Mouse (Mus musculus) embryonic facial prominence, embryonic 14.5 days (tissue): ENCODE data around the gene Gm266. TPM values are rescaled to one million over a fixed set of nuclear protein-coding genes. Genes with fewer than 3 reads are reported as not detected.

Experiments used
- ATAC-seq: fragments of 200-750 bp; cut with Nextera tagmentation; 2 replicates; pipeline ENCODE4 v1.8.0; 2017; ENCODE audit warnings: low read depth, moderate number of reproducible peaks, moderate TSS enrichment
- DNase-seq: peaks from one replicate; pipeline ENCODE4 v3.0.0-alpha.2; 2015; ENCODE audit warnings: low spot score
- H3K27ac ChIP-seq: fragments of 300-500 bp; sonication (generic); replicated peaks from 2 replicates; pipeline ENCODE4 v1.5.1; 2014; ENCODE audit warnings: low read depth, mild to moderate bottlenecking, low read length, moderate library complexity
- H3K27me3 ChIP-seq: fragments of 300-500 bp; sonication (generic); replicated peaks from 2 replicates; pipeline ENCODE4 v1.6.1; 2014; ENCODE audit warnings: low read length; ENCODE audit not compliant: control insufficient read depth, insufficient read depth
- H3K36me3 ChIP-seq: fragments of 300-500 bp; sonication (generic); 2 replicates; pipeline ENCODE4 v1.6.1; 2014; ENCODE audit warnings: low read length, mixed read lengths; ENCODE audit not compliant: control insufficient read depth, insufficient read depth
- H3K4me1 ChIP-seq: fragments of 300-500 bp; sonication (generic); 2 replicates; pipeline ENCODE4 v1.6.1; 2014; ENCODE audit warnings: antibody characterized with exemption, low read length; ENCODE audit not compliant: control insufficient read depth, insufficient read depth
- H3K4me2 ChIP-seq: fragments of 300-500 bp; sonication (generic); 2 replicates; pipeline ENCODE4 v1.6.1; 2014; ENCODE audit warnings: low read depth, mild to moderate bottlenecking, low read length, moderate library complexity, mixed read lengths
- H3K4me3 ChIP-seq: fragments of 300-500 bp; sonication (generic); 2 replicates; pipeline ENCODE4 v1.5.1; 2014; ENCODE audit warnings: low read depth, mild to moderate bottlenecking, low read length
- H3K9ac ChIP-seq: fragments of 300-500 bp; sonication (generic); 2 replicates; pipeline ENCODE4 v1.6.1; 2014; ENCODE audit warnings: low read depth, mild to moderate bottlenecking, low read length, moderate library complexity, mixed read lengths
- H3K9me3 ChIP-seq: fragments of 300-500 bp; sonication (generic); 2 replicates; pipeline ENCODE4 v1.6.1; 2016; ENCODE audit warnings: low read length; ENCODE audit not compliant: control insufficient read depth
- WGBS: fragments of 180-500 bp; shearing (Covaris S2); extraction: QIAGEN DNeasy Blood & Tissue Kit; methylation state at CpG from one replicate; pipeline ENCODE4 v1.1.7; 2014; 5-methylcytosine and 5-hydroxymethylcytosine counted together
- polyA plus RNA-seq: library from polyadenylated mRNA; unstranded; fragments of >200 nt; fragmentation: Nextera tagmentation; extraction: Ambion mirVana; gene quantifications from 2 replicates; pipeline ENCODE4 v1.2.1, GENCODE M21; 2014

Gene Gm266
- polyA plus RNA-seq, 1 experiment from 2014 or later, result 24.4 TPM

DNA sequence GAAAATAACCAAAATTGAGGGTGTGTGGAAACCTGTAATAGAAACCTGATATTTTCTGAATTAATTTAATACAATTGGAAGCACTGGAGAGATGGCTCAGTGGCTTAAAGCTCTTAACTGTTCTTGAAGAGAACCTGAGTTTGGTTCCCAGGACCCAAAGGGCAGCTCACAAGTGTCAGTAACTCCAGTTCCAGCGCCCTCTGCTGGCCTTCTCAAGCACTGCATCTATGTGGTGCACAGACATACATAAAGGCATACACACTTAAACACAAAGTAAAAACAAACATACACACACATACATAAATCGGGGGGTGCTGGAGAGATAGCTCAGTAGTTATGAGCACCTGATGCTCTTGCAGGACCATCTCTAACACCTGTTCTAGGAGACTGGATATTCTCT is 11.5 kb upstream of the Gm266 start:
- no peak overlapping the region for H3K27ac ChIP-seq
- H3K4me3 ChIP-seq, result no peak overlapping the region
- no peak overlapping the region for H3K4me2 ChIP-seq
- 50% methylated on average over 2 of the region's 2 CpGs for WGBS
- no peaks in the 10 kb centered on the region for H3K27me3 ChIP-seq
- H3K36me3 ChIP-seq, result no peaks in the 10 kb centered on the region
- no peak for DNase-seq
- H3K9me3 ChIP-seq, result peaks cover 5% of the 10 kb centered on the region; the same call in 1 of the 2 replicates
- no peaks in the 10 kb centered on the region for H3K4me1 ChIP-seq
- no peak overlapping the region for H3K9ac ChIP-seq
- no peak for ATAC-seq

DNA sequence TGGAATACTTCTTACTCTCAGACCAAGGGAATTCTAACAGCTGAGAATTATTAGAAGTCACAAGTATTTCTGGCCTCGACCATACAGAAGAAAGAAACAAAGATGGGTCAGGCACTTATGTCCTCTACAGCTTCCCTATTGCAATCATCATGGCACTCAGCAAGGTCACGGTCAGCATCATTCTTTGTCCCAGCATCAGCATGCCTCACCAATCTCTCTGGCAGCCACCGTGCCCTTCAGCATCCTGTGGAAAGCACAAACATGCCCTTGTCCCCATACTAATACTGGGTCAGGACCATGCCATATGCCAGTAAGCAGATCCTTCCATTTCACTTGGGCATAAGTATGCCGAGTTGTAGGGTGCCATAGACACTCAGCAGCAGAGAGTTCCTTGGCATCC is 9.3 kb upstream of the Gm266 start:
- no peak for DNase-seq
- H3K36me3 ChIP-seq, result no peaks in the 10 kb centered on the region
- no peak overlapping the region for H3K4me2 ChIP-seq
- no peak overlapping the region for H3K4me3 ChIP-seq
- H3K9me3 ChIP-seq, result peaks cover 5% of the 10 kb centered on the region; the same call in 1 of the 2 replicates
- no peaks in the 10 kb centered on the region for H3K4me1 ChIP-seq
- no peak overlapping the region for H3K27ac ChIP-seq
- 74% methylated on average over 4 of the region's 4 CpGs for WGBS
- H3K9ac ChIP-seq, result no peak overlapping the region
- ATAC-seq, result no peak
- no peaks in the 10 kb centered on the region for H3K27me3 ChIP-seq

DNA sequence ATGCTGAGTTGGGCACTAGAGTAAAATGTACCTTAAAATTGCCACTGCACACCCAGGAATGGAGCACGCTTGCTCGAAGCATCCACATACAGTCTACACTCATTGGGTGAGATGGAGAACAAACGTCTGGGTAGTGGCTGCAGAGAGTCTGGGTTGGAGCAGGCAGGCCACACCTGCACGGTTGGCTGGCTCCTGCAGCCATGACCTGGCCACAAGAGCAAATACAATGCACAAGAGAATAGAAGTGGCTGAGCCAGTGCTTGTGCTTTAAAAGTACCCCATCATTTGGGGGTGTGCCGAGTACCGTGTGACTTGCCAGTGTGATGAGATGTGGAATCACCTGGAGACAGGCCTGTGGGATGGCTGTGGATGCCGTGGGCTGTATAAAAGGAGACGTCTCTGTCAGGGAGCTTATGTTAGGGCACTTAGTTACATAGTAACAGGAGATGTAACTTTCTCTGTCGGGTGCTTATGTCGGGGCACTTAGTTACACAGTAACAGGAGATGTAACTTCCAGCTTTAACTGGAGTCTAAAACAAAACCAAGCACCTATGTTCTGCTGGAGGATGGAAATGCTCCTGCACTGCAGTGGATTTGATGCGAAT is 3.7 kb upstream of the Gm266 start:
- Histone ChIP-seq H3K4me3 (no peak overlapping the region), H3K9me3 (peaks cover 5% of the 10 kb centered on the region; the same call in 1 of the 2 replicates), H3K9ac (no peak overlapping the region), H3K36me3 (no peaks in the 10 kb centered on the region), H3K27ac (no peak overlapping the region), H3K4me2 (no peak overlapping the region), H3K27me3 (peaks cover 19% of the 10 kb centered on the region), H3K4me1 (peaks cover 19% of the 10 kb centered on the region; the same call in 1 of the 2 replicates)
- WGBS, result 68% methylated on average over 11 of the region's 11 CpGs
- DNase-seq, result no peak
- no peak for ATAC-seq

DNA sequence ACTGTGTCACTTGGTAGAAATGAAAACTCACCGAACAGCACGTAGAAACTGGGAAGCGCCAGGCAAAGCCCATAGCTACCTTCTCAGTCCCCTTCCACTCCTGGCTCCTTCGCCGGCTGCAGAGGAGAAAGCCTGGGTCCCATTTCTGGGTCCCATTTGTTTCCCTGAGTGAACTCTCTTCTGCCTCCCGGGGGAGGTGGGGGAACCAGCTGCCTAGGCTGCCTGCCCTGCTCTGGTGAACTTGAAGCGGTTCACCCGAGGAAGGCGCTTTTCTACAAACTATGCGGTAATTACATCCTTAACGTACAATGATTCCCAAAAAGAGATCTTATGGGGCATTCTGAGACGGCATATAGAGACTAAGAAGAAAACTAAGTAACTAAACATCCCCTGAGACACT is 832 bp upstream of the Gm266 start:
- H3K27me3 ChIP-seq, result peaks cover 23% of the 10 kb centered on the region
- peak; percentile 15; the same call in 1 of the 2 replicates for ATAC-seq
- H3K36me3 ChIP-seq, result no peaks in the 10 kb centered on the region
- peak; percentile 48 for DNase-seq
- peaks cover 19% of the 10 kb centered on the region; the same call in 1 of the 2 replicates for H3K4me1 ChIP-seq
- WGBS, result 4% methylated on average over 12 of the region's 12 CpGs
- peak overlapping the region; percentile 94 for H3K4me2 ChIP-seq
- peak overlapping the region; percentile 52 for H3K4me3 ChIP-seq
- H3K27ac ChIP-seq, result peak overlapping the region; percentile 49; the same call in 1 of the 2 replicates
- H3K9ac ChIP-seq, result no peak overlapping the region; the same call in 1 of the 2 replicates
- H3K9me3 ChIP-seq, result no peaks in the 10 kb centered on the region

DNA sequence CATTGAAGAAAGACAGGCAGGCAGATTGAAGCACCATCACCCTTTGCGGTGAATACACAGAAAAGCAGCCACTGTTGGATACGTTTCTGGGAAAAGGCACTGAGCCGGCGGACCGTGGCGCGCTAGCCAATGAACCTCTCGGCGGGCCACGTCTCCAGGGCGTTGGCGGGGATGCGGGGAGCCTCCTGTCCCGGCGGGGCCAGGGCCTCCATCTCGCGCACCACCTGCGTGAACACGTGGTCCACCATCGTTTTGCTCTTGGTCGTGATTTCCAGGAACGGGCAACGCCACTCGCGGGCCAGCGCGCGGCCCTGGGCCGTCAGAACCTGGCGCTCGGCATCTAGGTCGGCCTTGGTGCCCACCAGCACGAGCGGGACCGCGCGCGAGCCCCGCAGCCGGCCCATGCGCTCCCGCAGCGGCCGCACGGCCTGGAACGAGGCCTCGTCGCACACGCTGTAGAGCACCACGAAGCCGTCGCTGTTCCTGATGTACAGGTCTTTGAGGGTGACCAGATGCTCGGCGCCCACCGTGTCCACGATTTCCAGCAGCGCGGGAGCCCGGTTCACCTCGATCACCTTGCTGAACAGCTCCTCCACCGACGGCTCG is 474 bp downstream of the Gm266 start:
- Histone ChIP-seq H3K9me3 (no peaks in the 10 kb centered on the region), H3K27ac (peak overlapping the region; percentile 49), H3K27me3 (peaks cover 23% of the 10 kb centered on the region), H3K9ac (peak overlapping the region; percentile 65), H3K4me1 (peaks cover 19% of the 10 kb centered on the region; the same call in 1 of the 2 replicates), H3K4me2 (peak overlapping the region; percentile 94), H3K36me3 (no peaks in the 10 kb centered on the region), H3K4me3 (peak overlapping the region; percentile 52)
- DNase-seq (no peak), ATAC-seq (no peak)
- WGBS, result 0% methylated on average over 20 of the region's 63 CpGs

DNA sequence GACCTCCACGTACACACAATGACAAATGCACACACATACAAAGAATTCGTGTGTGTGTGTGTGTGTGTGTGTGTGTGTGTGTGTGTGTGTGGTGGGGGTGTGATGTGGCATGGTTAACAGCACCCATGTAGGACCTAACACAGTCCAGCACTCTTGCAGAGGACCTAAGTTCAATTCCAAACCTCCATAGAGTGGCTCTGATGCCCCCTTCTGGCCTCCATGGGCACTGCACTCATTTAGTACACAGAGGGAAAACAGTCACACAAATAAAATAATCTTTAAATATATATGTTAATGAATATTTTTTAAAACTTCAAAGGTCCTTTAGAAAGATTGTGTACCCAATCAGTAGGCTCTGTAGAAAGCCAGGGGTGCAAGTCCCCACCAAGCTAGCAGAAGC is 5.7 kb downstream of the Gm266 start:
- Histone ChIP-seq H3K4me2 (no peak overlapping the region), H3K9ac (no peak overlapping the region), H3K36me3 (no peaks in the 10 kb centered on the region), H3K4me1 (peaks cover 7% of the 10 kb centered on the region), H3K27ac (no peak overlapping the region), H3K9me3 (no peaks in the 10 kb centered on the region), H3K27me3 (peaks cover 10% of the 10 kb centered on the region), H3K4me3 (no peak overlapping the region)
- no peak for ATAC-seq
- DNase-seq, result no peak
- whole genome bisulfite sequencing, result 58% methylated on average over 2 of the region's 2 CpGs

DNA sequence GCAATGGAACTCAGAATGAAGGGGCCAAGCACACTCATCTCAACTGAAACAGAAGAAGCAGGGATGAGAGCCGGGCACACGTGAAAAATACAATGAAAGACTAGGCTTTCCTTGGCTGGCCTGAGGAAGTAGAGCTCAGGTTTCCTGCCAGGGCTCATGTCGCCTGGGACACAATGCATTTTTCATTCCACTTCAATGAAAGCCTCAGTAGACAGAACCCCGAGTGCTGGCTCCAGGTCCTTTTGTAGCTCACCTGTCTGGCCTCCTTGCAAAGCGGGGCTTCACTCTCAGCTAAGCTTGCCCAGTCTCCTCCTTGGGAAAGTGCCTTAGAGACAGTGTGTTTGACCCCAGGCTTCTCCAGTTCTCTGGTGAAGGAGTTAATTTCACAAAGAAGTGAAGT is 6.7 kb downstream of the Gm266 start:
- ATAC-seq (peak; percentile 57; the same call in 1 of the 2 replicates), DNase-seq (peak; percentile 57)
- Histone ChIP-seq H3K4me2 (no peak overlapping the region), H3K4me3 (no peak overlapping the region), H3K27me3 (peaks cover under 1% of the 10 kb centered on the region; the same call in 1 of the 2 replicates), H3K36me3 (no peaks in the 10 kb centered on the region), H3K9ac (no peak overlapping the region), H3K27ac (no peak overlapping the region), H3K4me1 (peaks cover 13% of the 10 kb centered on the region), H3K9me3 (no peaks in the 10 kb centered on the region)
- 36% methylated on average over 5 of the region's 5 CpGs for WGBS

DNA sequence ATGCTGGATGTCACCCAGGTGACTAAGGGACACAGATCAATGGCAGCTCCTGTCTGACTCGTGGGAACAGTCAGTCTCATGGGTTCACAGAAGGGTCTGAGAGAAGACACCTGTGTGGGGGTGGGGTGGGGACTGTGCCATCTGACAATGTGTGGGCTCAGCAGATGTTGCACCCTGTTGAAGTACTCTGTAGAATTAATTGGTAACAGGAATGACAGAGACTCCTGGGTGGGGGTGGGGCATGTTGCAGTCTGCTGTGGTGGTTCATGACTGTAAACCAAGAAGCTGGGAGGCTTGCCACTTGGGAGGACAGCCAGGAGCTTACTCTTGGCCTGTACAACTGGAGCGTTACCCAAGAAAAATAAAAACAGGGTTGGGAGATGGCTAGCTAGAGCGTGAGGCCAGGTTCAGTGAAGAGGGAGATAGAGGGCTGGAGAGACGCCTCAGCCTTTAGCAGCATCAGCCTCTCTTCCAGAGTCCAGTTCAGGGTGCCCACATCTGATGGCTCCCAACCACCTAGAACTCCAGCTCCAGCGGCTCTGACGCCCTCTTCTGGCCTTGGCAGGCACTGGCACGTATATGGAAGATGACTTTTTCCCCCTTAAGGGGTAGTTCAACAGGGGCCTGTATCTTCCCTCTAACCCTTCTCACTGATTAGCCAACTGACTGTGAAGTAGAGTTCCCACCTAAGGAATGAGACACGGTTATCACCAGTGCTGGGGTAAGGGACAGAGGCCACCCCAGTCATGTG is 10.6 kb downstream of the Gm266 start:
- Histone ChIP-seq H3K4me1 (peaks cover 13% of the 10 kb centered on the region), H3K9me3 (no peaks in the 10 kb centered on the region), H3K9ac (no peak overlapping the region), H3K36me3 (no peaks in the 10 kb centered on the region), H3K4me3 (no peak overlapping the region), H3K4me2 (no peak overlapping the region), H3K27me3 (no peaks in the 10 kb centered on the region), H3K27ac (peak overlapping the region; percentile 52)
- DNase-seq, result peak; percentile 91
- peak; percentile 77 for ATAC-seq
- 44% methylated on average over 8 of the region's 8 CpGs for WGBS
